Mouse (Mus musculus): Measurements from ENCODE around the gene Tmprss6.
A peak's percentile ranks its signal among the peaks of the same experiment; 100 is the strongest.

Tmprss6 gene

GRCm38 (mm10) chr15:78420395-78420794 is 48.0 kb downstream of the Tmprss6 start:
- no peak for DNase-seq (ENCODE audit: low spot score in 2 of 2)

GRCm38 (mm10) chr15:78416937-78417336 is 51.5 kb downstream of the Tmprss6 start:
- DNase-seq (ENCODE audit: low spot score in 2 of 2): no peak

- DNase-seq (ENCODE audit: low spot score in 2 of 2): no peak
Measured at GRCm38 (mm10) chr15:78414157-78414556, 54.3 kb downstream of the Tmprss6 start.

GRCm38 (mm10) chr15:78413719-78414117 is 54.7 kb downstream of the Tmprss6 start:
- DNase-seq (ENCODE audit: low spot score in 2 of 2): no peak

- no peak for DNase-seq (ENCODE audit: low spot score in 2 of 2)
Measured at GRCm38 (mm10) chr15:78413083-78413718, 55.2 kb downstream of the Tmprss6 start.

GRCm38 (mm10) chr15:78409570-78410052 is 58.8 kb downstream of the Tmprss6 start:
- no peak for DNase-seq (ENCODE audit: low spot score in 2 of 2)

- peak; percentile 90 to 92 for DNase-seq (ENCODE audit: low spot score in 2 of 2)
Measured at GRCm38 (mm10) chr15:78406293-78406934, 62.0 kb downstream of the Tmprss6 start, which contains the start of gene Mpst. Mpst (plus strand) TSS chr15:78406416.

- peak; percentile 78 to 88 for DNase-seq (ENCODE audit: low spot score in 2 of 2)
Measured at GRCm38 (mm10) chr15:78405517-78406211, 62.8 kb downstream of the Tmprss6 start, which contains the start of gene Tst. Tst (minus strand) TSS chr15:78405907.

GRCm38 (mm10) chr15:78405098-78405497 is 63.3 kb downstream of the Tmprss6 start:
- no peak for DNase-seq (ENCODE audit: low spot score in 2 of 2)

GRCm38 (mm10) chr15:78403896-78404295 is 64.5 kb downstream of the Tmprss6 start:
- DNase-seq (ENCODE audit: low spot score in 2 of 2): no peak

- DNase-seq (ENCODE audit: low spot score in 2 of 2): no peak
Measured at GRCm38 (mm10) chr15:78403301-78403741, 65.1 kb downstream of the Tmprss6 start.

- DNase-seq (ENCODE audit: low spot score in 2 of 2): no peak
Measured at GRCm38 (mm10) chr15:78402423-78402822, 66.0 kb downstream of the Tmprss6 start.

- peak in 1 of 2 experiments; percentile 44 for DNase-seq (ENCODE audit: low spot score in 2 of 2)
Measured at GRCm38 (mm10) chr15:78401921-78402320, 66.5 kb downstream of the Tmprss6 start.

- no peak for DNase-seq (ENCODE audit: low spot score in 2 of 2)
Measured at GRCm38 (mm10) chr15:78401345-78401744, 67.1 kb downstream of the Tmprss6 start.

- DNase-seq (ENCODE audit: low spot score in 2 of 2): no peak
Measured at GRCm38 (mm10) chr15:78395478-78395962, 72.9 kb downstream of the Tmprss6 start, which contains the start of gene Tex33. Tex33 (minus strand) TSS chr15:78395912.

GRCm38 (mm10) chr15:78390855-78391254 is 77.6 kb downstream of the Tmprss6 start:
- no peak for DNase-seq (ENCODE audit: low spot score in 2 of 2)

Data from right cerebral cortex, adult 2 months (tissue).